ENCODE assay signal across 11 mouse cellular contexts in genomic region chr16:21538889-21539288, GRCm38 (mm10).
DNase-seq lines count a peak whose midpoint lies in the region; ATAC-seq and TF ChIP-seq lines count a peak whose summit lies in the region.
"Had no signal": no experiment of that assay in that cellular context is flagged by ENCODE, and none has a peak within 500 bp of the region (broad histone marks: within the 10 kb centered on the region; RNA-seq: fewer than 3 reads in every experiment).

No protein-coding gene starts in this region.

- no peaks in the 10 kb centered on the region for H3K9me3 ChIP-seq in kidney, postnatal 0 days (replicated peaks; ENCODE audit: low read length)
- H3K9me3 ChIP-seq in midbrain, embryonic 14.5 days (ENCODE audit: control insufficient read depth, low read length) = no peaks in the 10 kb centered on the region
- H3K9me3 ChIP-seq: heart, embryonic 15.5 days had no signal

- H3K36me3 ChIP-seq in kidney, postnatal 0 days (ENCODE audit: insufficient read depth, low read length) = no peaks in the 10 kb centered on the region; the same call in 1 of the 2 replicates
- H3K36me3 ChIP-seq in midbrain, embryonic 14.5 days (ENCODE audit: control insufficient read depth, insufficient read depth, low read length) = peaks cover 15% of the 10 kb centered on the region
- H3K36me3 ChIP-seq: heart, embryonic 15.5 days had no signal

- no peak overlapping the region for H3K4me3 ChIP-seq in kidney, postnatal 0 days (replicated peaks; ENCODE audit: low read depth, low read length)
- no peak overlapping the region for H3K4me3 ChIP-seq in midbrain, embryonic 14.5 days (replicated peaks; ENCODE audit: low read depth, low read length)
- H3K4me3 ChIP-seq: heart, embryonic 15.5 days had no signal

- no peak overlapping the region for H3K4me2 ChIP-seq in kidney, postnatal 0 days (ENCODE audit: low read length)
- H3K4me2 ChIP-seq in midbrain, embryonic 14.5 days (ENCODE audit: low read length) = no peak overlapping the region
- H3K4me2 ChIP-seq: heart, embryonic 15.5 days had no signal

- no peaks in the 10 kb centered on the region for H3K4me1 ChIP-seq in kidney, postnatal 0 days (replicated peaks; ENCODE audit: insufficient read depth, low read length)
- H3K4me1 ChIP-seq in midbrain, embryonic 14.5 days (ENCODE audit: control insufficient read depth, insufficient read depth, low read length) = no peaks in the 10 kb centered on the region

- DNase-seq in embryo, embryonic 11 days = peak; percentile 17
- no peak for DNase-seq in embryo, embryonic 10.5 days (ENCODE audit: low spot score)
- peak; percentile 38 for DNase-seq in kidney, postnatal 0 days (ENCODE audit: low spot score)
- no peak for DNase-seq in kidney, adult 8-10 months
- peak; percentile 31 for DNase-seq in A20 (ENCODE audit: low read depth, low spot score)
- peak; percentile 25 for DNase-seq in R1 (ENCODE audit: low read depth, low spot score)
- no peak for DNase-seq in urinary bladder, postnatal 10 days (ENCODE audit: low spot score)
- no peak for DNase-seq in midbrain, embryonic 14.5 days
- DNase-seq: right cerebral cortex, postnatal 14 days had no signal

- no peak overlapping the region for H3K9ac ChIP-seq in kidney, postnatal 0 days (ENCODE audit: low read depth, low read length)
- H3K9ac ChIP-seq in midbrain, embryonic 14.5 days (replicated peaks; ENCODE audit: low read length) = no peak overlapping the region
- H3K9ac ChIP-seq: heart, embryonic 15.5 days had no signal

- no peak for ATAC-seq in kidney, postnatal 0 days (replicated peaks; ENCODE audit: low FRiP score, low read depth)
- ATAC-seq in midbrain, embryonic 14.5 days (ENCODE audit: low FRiP score, low TSS enrichment) = no peak
- ATAC-seq: midbrain, embryonic 16.5 days had no signal

- WGBS in kidney, postnatal 0 days = 54% methylated on average over 2 of the region's 2 CpGs
- 64% methylated on average over 2 of the region's 2 CpGs for WGBS in midbrain, embryonic 14.5 days

- peak; percentile 66 for TF ChIP-seq CTCF in kidney, postnatal 0 days (IDR thresholded peaks at IDR 0.05; ENCODE audit: low read depth)

- H3K27me3 ChIP-seq in kidney, postnatal 0 days (ENCODE audit: insufficient read depth, low read length) = no peaks in the 10 kb centered on the region
- no peaks in the 10 kb centered on the region for H3K27me3 ChIP-seq in midbrain, embryonic 14.5 days (ENCODE audit: control insufficient read depth, insufficient read depth, low read length)
- H3K27me3 ChIP-seq: heart, embryonic 15.5 days had no signal

- peak overlapping the region; percentile 62; the same call in 1 of the 2 replicates for H3K27ac ChIP-seq in kidney, postnatal 0 days
- H3K27ac ChIP-seq in midbrain, embryonic 14.5 days (replicated peaks; ENCODE audit: low read depth, low read length) = no peak overlapping the region
- H3K27ac ChIP-seq: heart, embryonic 15.5 days had no signal

Comparison
In these comparisons a context has a peak if more than half of its experiments do, and no peak if none do; other contexts are left out.
1. DNase-seq: peak in embryo, embryonic 11 days (single experiment), kidney, postnatal 0 days (single experiment), A20 (single experiment) and R1 (single experiment); none in embryo, embryonic 10.5 days (single experiment), kidney, adult 8-10 months (0 of 2), urinary bladder, postnatal 10 days (single experiment) and midbrain, embryonic 14.5 days (single experiment).